Mouse (Mus musculus) embryo, embryonic 10 days (tissue): ENCODE data around the gene Spryd3.

Experiments used
- DNase-seq: peaks from one replicate; pipeline ENCODE4 v3.0.0-alpha.2; 2015; ENCODE audit warnings: low spot score

Gene Spryd3

GRCm38 (mm10) chr15:102112181-102112580 lies 23.9 kb downstream of the Spryd3 start:
- DNase-seq = no peak

- no peak for DNase-seq
Measured at GRCm38 (mm10) chr15:102111495-102111829, 24.6 kb downstream of the Spryd3 start.

GRCm38 (mm10) chr15:102110701-102111494 lies 25.1 kb downstream of the Spryd3 start:
- DNase-seq = no peak

- DNase-seq = no peak
Measured at GRCm38 (mm10) chr15:102110271-102110670, 25.8 kb downstream of the Spryd3 start.

- peak; percentile 90 for DNase-seq
Measured at GRCm38 (mm10) chr15:102108651-102109525, 27.1 kb downstream of the Spryd3 start.

- DNase-seq = peak; percentile 83
Measured at GRCm38 (mm10) chr15:102107689-102108573, 28.1 kb downstream of the Spryd3 start.

GRCm38 (mm10) chr15:102106754-102107456 lies 29.1 kb downstream of the Spryd3 start:
- DNase-seq = no peak

GRCm38 (mm10) chr15:102105764-102106730 lies 30.0 kb downstream of the Spryd3 start:
- DNase-seq = peak; percentile 55

- no peak for DNase-seq
Measured at GRCm38 (mm10) chr15:102105360-102105759, 30.7 kb downstream of the Spryd3 start.

- DNase-seq = peak; percentile 83
Measured at GRCm38 (mm10) chr15:102103947-102104555, 32.0 kb downstream of the Spryd3 start.

GRCm38 (mm10) chr15:102103371-102103946 lies 32.6 kb downstream of the Spryd3 start:
- DNase-seq = peak; percentile 67

- peak; percentile 57 for DNase-seq
Measured at GRCm38 (mm10) chr15:102102548-102103121, 33.4 kb downstream of the Spryd3 start.

GRCm38 (mm10) chr15:102101672-102102541 lies 34.1 kb downstream of the Spryd3 start:
- no peak for DNase-seq

GRCm38 (mm10) chr15:102100996-102101671 lies 34.9 kb downstream of the Spryd3 start:
- DNase-seq = no peak

GRCm38 (mm10) chr15:102100161-102100981 lies 35.7 kb downstream of the Spryd3 start, which contains the start of gene Tns2:
TSS of gene Tns2 (plus strand) at chr15:102100413.
- DNase-seq = peak; percentile 83

- DNase-seq = no peak
Measured at GRCm38 (mm10) chr15:102099771-102100160, 36.3 kb downstream of the Spryd3 start.
